Mouse (Mus musculus): ENCODE results near the gene Pxdn. TPM values are rescaled to one million over a fixed set of nuclear protein-coding genes. Genes with fewer than 3 reads are reported as not detected.

Gene Pxdn
- polyA plus RNA-seq, 1 experiment from 2014 or later = 50.2 TPM

DNA sequence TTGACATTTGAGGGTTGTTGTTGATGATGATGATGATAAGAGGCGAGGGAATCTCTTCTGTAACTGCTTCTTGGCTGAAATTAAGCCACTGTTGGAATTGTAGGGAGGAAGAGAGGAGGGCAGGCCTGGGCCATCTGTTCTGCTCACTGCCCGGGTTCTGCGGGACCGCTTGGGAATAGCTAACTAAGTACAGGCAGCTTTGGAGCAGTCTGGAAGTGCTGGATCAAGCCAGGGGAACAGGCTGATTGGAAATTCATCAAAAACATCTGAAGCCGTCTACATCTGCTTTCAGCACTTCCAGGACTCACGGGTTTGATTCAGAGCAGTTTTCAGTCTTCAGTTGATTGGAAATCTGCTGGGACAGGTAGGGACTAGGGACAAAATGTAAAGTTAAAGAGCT lies 120.6 kb downstream of the Pxdn start:
- H3K9ac ChIP-seq (replicated peaks) = no peak overlapping the region
- H3K4me2 ChIP-seq = no peak overlapping the region
- H3K27me3 ChIP-seq (replicated peaks) = no peaks in the 10 kb centered on the region
- no peak overlapping the region for H3K4me3 ChIP-seq (replicated peaks)
- no peak overlapping the region for H3K27ac ChIP-seq (replicated peaks)
- no peaks in the 10 kb centered on the region for H3K4me1 ChIP-seq
- 85% methylated on average over 6 of the region's 6 CpGs for WGBS
- H3K9me3 ChIP-seq (replicated peaks) = no peaks in the 10 kb centered on the region
- ATAC-seq (ENCODE audit: low FRiP score) = no peak
- no peaks in the 10 kb centered on the region for H3K36me3 ChIP-seq

DNA sequence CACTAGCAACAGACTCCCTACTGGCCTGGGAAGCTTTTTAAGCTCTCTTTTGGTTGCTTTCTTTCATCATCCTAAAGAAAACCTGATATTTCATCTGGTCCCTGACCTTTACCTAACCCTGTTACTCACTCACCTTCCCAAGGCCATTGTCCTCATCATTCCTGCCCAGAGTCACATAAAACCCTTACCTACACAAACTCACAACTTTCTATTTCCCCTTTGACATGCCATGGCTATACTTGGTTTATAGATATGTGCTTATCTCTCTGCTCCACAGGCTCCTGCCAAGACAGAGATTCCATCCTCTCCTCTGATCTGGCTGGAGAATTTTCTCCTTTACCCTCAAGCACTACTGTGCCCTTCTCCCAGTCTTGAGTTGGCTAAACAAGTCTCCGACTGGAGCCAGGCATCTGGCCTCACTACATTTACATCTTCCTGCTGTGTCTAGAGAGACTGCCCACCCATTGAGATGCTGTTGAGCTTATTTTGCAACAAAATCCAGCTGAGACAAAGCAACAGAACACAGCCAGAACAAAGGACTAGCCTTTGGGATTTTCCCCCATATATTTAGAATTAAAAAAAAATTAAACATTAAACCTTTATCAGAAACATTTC lies 124.2 kb downstream of the Pxdn start:
- WGBS = 42% methylated on average over 1 of the region's 1 CpGs
- Histone ChIP-seq H3K9me3 (replicated peaks) (no peaks in the 10 kb centered on the region), H3K4me2 (no peak overlapping the region), H3K27ac (replicated peaks) (no peak overlapping the region), H3K27me3 (replicated peaks) (no peaks in the 10 kb centered on the region), H3K9ac (replicated peaks) (no peak overlapping the region), H3K4me3 (replicated peaks) (no peak overlapping the region), H3K4me1 (no peaks in the 10 kb centered on the region), H3K36me3 (no peaks in the 10 kb centered on the region)
- no peak for ATAC-seq (ENCODE audit: low FRiP score)

DNA sequence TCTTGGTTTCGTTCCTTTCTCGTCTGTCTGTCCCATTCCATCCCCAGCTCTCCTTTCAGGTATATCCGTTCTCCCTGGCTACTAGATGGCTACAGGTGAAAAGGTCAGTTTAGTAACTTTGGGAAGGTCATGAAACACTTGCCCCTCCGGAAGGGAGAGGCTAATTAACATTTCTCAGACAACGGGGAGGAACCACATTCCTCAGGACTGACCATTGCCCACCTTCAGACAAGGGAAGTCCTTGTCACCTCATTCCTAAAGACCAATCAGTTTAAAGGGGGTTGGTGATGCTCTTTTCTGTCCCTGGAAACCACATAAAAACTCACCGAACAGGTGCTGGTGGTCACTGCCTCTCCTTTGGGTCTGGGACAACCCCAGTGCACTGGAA lies 124.7 kb downstream of the Pxdn start:
- Histone ChIP-seq H3K27ac (replicated peaks) (no peak overlapping the region), H3K9me3 (replicated peaks) (no peaks in the 10 kb centered on the region), H3K4me2 (no peak overlapping the region), H3K36me3 (no peaks in the 10 kb centered on the region), H3K4me1 (no peaks in the 10 kb centered on the region), H3K9ac (replicated peaks) (no peak overlapping the region), H3K27me3 (replicated peaks) (no peaks in the 10 kb centered on the region), H3K4me3 (replicated peaks) (no peak overlapping the region)
- no peak for ATAC-seq (ENCODE audit: low FRiP score)
- WGBS = 46% methylated on average over 6 of the region's 6 CpGs

Other genes starting within 250 kb of the Pxdn start
- gene Tpo, start 195.0 kb downstream of the Pxdn start, polyA plus RNA-seq (2015; fragmentation: Nextera tagmentation; extraction: Ambion mirVana) = 0.19 and 0.27 TPM in 2 replicates

Measured in neural tube, embryonic 15.5 days (tissue).